Mouse (Mus musculus): Measurements from ENCODE around the gene Sgms2.
A peak's percentile ranks its signal among the peaks of the same experiment; 100 is the strongest.

- peak; percentile 43 for TF ChIP-seq CTCF (IDR thresholded peaks at IDR 0.05; ENCODE audit: control insufficient read depth, insufficient read depth, insufficient read length)
- TF ChIP-seq MAX (IDR thresholded peaks at IDR 0.05) = no peak
- TF ChIP-seq MYOG (IDR thresholded peaks at IDR 0.05; ENCODE audit: control insufficient read depth, extremely low read depth, insufficient read length) = no peak
- TF ChIP-seq USF1 (IDR thresholded peaks at IDR 0.05; ENCODE audit: low read depth) = no peak
- TF ChIP-seq MYOD1 (IDR thresholded peaks at IDR 0.05; ENCODE audit: control insufficient read depth, insufficient read length, low read depth) = no peak
- no peak for TF ChIP-seq CEBPB (IDR thresholded peaks at IDR 0.05; ENCODE audit: low read depth)
- no peak for TF ChIP-seq FOSL1 (IDR thresholded peaks at IDR 0.05; ENCODE audit: insufficient read depth, low read length, poor library complexity, severe bottlenecking)
Observed at GRCm38 (mm10) chr3:131347831-131348578, 143.2 kb downstream of the Sgms2 start.
